Mouse (Mus musculus): ENCODE measurements around the gene Gm10282. TPM values are rescaled to one million over a fixed set of nuclear protein-coding genes. Genes with fewer than 3 reads are reported as not detected.

The Gm10282 gene
- total and polyA plus RNA-seq, 2 experiments: 0.37 to 1.0 TPM

DNA sequence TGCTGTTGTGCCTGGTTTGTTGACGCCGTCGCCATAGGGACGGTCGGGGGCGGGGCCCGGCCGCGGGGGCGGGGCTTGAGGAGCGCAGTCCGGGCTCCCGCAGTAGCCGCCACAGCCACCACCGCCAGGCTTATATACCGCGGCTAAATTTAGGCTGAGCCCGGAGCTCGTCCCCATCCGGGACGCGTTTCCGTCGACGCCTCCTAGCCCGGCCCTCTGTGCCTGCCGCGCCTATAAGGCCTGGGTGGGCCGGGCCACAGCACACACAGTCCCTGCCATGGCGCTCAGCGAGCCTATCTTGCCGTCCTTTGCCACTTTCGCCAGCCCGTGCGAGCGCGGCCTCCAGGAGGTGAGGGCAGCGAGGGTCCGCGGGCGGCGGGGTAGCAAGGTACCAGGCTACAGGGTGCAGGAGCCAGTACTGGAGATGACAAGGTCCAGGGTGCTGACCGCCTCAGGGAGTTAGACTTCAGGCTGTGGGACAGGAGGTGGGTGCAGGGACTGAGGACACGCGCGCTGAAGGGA is 13.8 kb upstream of the Gm10282 start, which contains the start of gene Klf2:
Gene Klf2, plus strand, starts transcription at position 233 of the 522 bp plus-strand sequence.
- peak within 1 kb of the TSS; percentile 59 for H3K27ac ChIP-seq (replicated peaks; ENCODE audit: insufficient read depth, low read depth, low read length)

DNA sequence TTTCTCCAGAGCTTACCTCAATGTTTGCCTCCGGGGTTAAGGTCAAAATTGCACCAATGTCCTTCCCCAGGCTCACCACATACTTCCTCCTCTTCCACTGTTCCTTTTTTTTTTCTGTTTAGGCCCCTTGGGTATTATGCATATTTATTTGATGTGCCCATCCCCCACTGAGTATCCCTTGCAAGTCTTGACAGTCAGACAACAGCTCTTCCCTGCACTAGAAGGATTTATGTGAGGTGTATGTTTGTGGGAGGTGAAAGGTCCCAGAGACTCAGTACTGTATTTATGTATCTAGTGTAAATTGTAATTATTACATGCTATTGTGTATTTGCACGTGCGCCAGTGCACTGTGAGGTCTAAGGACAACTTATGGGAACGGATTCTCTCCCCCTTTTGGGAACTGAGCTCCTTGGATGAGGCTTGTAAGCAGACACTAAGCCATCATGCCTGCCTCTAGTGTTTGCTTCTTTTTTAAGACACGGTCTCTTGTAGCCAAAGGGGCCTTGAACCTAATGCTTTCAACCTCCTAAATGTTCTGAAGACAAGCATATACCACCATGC is 12.8 kb upstream of the Gm10282 start:
- Histone ChIP-seq H3K27ac (replicated peaks; ENCODE audit: insufficient read depth, low read depth, low read length) (no peak overlapping the region), H3K27me3 (ENCODE audit: control insufficient read depth, insufficient read depth, low read length) (no peaks in the 10 kb centered on the region), H3K4me1 (ENCODE audit: control insufficient read depth, insufficient read depth, low read length) (peaks cover 3% of the 10 kb centered on the region; the same call in 1 of the 2 replicates), H3K79me2 (ENCODE audit: control insufficient read depth, insufficient read depth, low read length) (peaks cover 9% of the 10 kb centered on the region; the same call in 1 of the 2 replicates), H3K4me3 (ENCODE audit: insufficient read depth, low read depth, low read length) (no peak overlapping the region), H3K9ac (ENCODE audit: low read depth, low read length) (no peak overlapping the region), H3K36me3 (ENCODE audit: control insufficient read depth, insufficient read depth, low read length) (peaks cover 4% of the 10 kb centered on the region; the same call in 1 of the 2 replicates)
- 50% methylated on average over 5 of the region's 5 CpGs for WGBS
- DNase-seq (ENCODE audit: extremely low read depth, low read depth, low spot score): peak; percentile 41
- TF ChIP-seq POLR2A (IDR thresholded peaks at IDR 0.05; ENCODE audit: extremely low read depth, insufficient read depth, low read length) (no peak), CTCF (IDR thresholded peaks at IDR 0.05; ENCODE audit: low read depth, low read length) (no peak)

More for the DNA sequence above, 13.8 kb upstream of the Gm10282 start, which contains the start of gene Klf2:
- Histone ChIP-seq H3K4me1 (ENCODE audit: control insufficient read depth, insufficient read depth, low read length) (peaks cover 3% of the 10 kb centered on the region; the same call in 1 of the 2 replicates), H3K79me2 (ENCODE audit: control insufficient read depth, insufficient read depth, low read length) (peaks cover 9% of the 10 kb centered on the region; the same call in 1 of the 2 replicates), H3K36me3 (ENCODE audit: control insufficient read depth, insufficient read depth, low read length) (peaks cover 4% of the 10 kb centered on the region; the same call in 1 of the 2 replicates), H3K9ac (ENCODE audit: low read depth, low read length) (peak within 1 kb of the TSS; percentile 90), H3K27me3 (ENCODE audit: control insufficient read depth, insufficient read depth, low read length) (no peaks in the 10 kb centered on the region), H3K4me3 (ENCODE audit: insufficient read depth, low read depth, low read length) (peak within 1 kb of the TSS; percentile 69)
- peak; percentile 98 for TF ChIP-seq POLR2A (IDR thresholded peaks at IDR 0.05; ENCODE audit: extremely low read depth, insufficient read depth, low read length)
- no peak for TF ChIP-seq CTCF (IDR thresholded peaks at IDR 0.05; ENCODE audit: low read depth, low read length)
- peak; percentile 78 for DNase-seq (ENCODE audit: extremely low read depth, low read depth, low spot score)
- WGBS: under 1% methylated on average over 46 of the region's 46 CpGs

- Histone ChIP-seq H3K27ac (replicated peaks; ENCODE audit: insufficient read depth, low read depth, low read length) (no peak overlapping the region), H3K4me3 (ENCODE audit: insufficient read depth, low read depth, low read length) (no peak overlapping the region), H3K79me2 (ENCODE audit: control insufficient read depth, insufficient read depth, low read length) (peaks cover 9% of the 10 kb centered on the region; the same call in 1 of the 2 replicates), H3K27me3 (ENCODE audit: control insufficient read depth, insufficient read depth, low read length) (no peaks in the 10 kb centered on the region), H3K36me3 (ENCODE audit: control insufficient read depth, insufficient read depth, low read length) (peaks cover 3% of the 10 kb centered on the region; the same call in 1 of the 2 replicates), H3K4me1 (ENCODE audit: control insufficient read depth, insufficient read depth, low read length) (peaks cover 3% of the 10 kb centered on the region; the same call in 1 of the 2 replicates), H3K9ac (ENCODE audit: low read depth, low read length) (no peak overlapping the region)
- WGBS: 73% methylated on average over 10 of the region's 10 CpGs
- no peak for TF ChIP-seq POLR2A (IDR thresholded peaks at IDR 0.05; ENCODE audit: extremely low read depth, insufficient read depth, low read length)
- no peak for TF ChIP-seq CTCF (IDR thresholded peaks at IDR 0.05; ENCODE audit: low read depth, low read length)
- no peak for DNase-seq (ENCODE audit: extremely low read depth, low read depth, low spot score)
These were observed 11.1 kb upstream of the Gm10282 start for GRCm38 (mm10) chr8:72316053-72316695.

DNA sequence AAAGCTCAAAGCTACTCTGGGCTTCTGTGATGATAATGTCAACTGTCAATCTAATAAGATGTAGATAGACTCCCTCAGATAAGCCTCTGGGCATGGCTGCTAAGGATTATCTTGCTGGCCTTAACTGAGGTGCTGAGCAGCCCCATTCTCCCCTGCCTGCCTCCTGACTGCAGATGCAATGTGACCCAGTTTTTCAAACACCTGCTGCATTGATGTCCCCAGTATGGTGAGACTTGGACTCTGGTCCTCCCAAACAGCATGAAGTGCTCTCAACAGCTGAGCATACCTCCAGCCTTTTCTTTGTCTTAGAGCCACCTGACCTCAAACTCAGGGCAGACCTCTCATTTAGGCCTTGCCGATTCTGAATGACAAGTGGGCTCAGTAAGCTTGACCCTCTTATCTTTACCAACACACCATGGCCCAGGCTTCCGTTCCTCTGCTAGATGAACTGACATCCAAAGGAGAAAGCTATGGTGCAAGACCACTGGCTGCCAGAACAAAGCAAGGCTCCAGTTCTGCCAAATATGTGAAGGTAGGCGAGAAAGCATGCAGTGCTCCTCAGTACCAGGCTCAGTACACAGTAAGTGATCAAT is 8.0 kb upstream of the Gm10282 start:
- WGBS: 85% methylated on average over 3 of the region's 3 CpGs
- H3K27ac ChIP-seq (replicated peaks; ENCODE audit: insufficient read depth, low read depth, low read length): no peak overlapping the region

GRCm38 (mm10) chr8:72310849-72311506 is 5.9 kb upstream of the Gm10282 start:
- no peaks in the 10 kb centered on the region for H3K27me3 ChIP-seq (ENCODE audit: control insufficient read depth, insufficient read depth, low read length)
- no peaks in the 10 kb centered on the region for H3K36me3 ChIP-seq (ENCODE audit: control insufficient read depth, insufficient read depth, low read length)
- WGBS: 37% methylated on average over 8 of the region's 8 CpGs
- H3K4me1 ChIP-seq (ENCODE audit: control insufficient read depth, insufficient read depth, low read length): no peaks in the 10 kb centered on the region
- TF ChIP-seq CTCF (IDR thresholded peaks at IDR 0.05; ENCODE audit: low read depth, low read length) (no peak), POLR2A (IDR thresholded peaks at IDR 0.05; ENCODE audit: extremely low read depth, insufficient read depth, low read length) (no peak)
- no peaks in the 10 kb centered on the region for H3K79me2 ChIP-seq (ENCODE audit: control insufficient read depth, insufficient read depth, low read length)
- peak; percentile 51 for DNase-seq (ENCODE audit: extremely low read depth, low read depth, low spot score)
- H3K27ac ChIP-seq (replicated peaks; ENCODE audit: insufficient read depth, low read depth, low read length): no peak overlapping the region
- no peak overlapping the region for H3K4me3 ChIP-seq (ENCODE audit: insufficient read depth, low read depth, low read length)
- H3K9ac ChIP-seq (ENCODE audit: low read depth, low read length): no peak overlapping the region

More for the DNA sequence above, 8.0 kb upstream of the Gm10282 start:
- H3K36me3 ChIP-seq (ENCODE audit: control insufficient read depth, insufficient read depth, low read length): no peaks in the 10 kb centered on the region
- H3K9ac ChIP-seq (ENCODE audit: low read depth, low read length): no peak overlapping the region
- TF ChIP-seq POLR2A (IDR thresholded peaks at IDR 0.05; ENCODE audit: extremely low read depth, insufficient read depth, low read length) (no peak), CTCF (IDR thresholded peaks at IDR 0.05; ENCODE audit: low read depth, low read length) (no peak)
- no peaks in the 10 kb centered on the region for H3K27me3 ChIP-seq (ENCODE audit: control insufficient read depth, insufficient read depth, low read length)
- DNase-seq (ENCODE audit: extremely low read depth, low read depth, low spot score): no peak
- no peak overlapping the region for H3K4me3 ChIP-seq (ENCODE audit: insufficient read depth, low read depth, low read length)
- no peaks in the 10 kb centered on the region for H3K4me1 ChIP-seq (ENCODE audit: control insufficient read depth, insufficient read depth, low read length)
- H3K79me2 ChIP-seq (ENCODE audit: control insufficient read depth, insufficient read depth, low read length): no peaks in the 10 kb centered on the region

Data from liver, adult 2 months (tissue).